Mouse (Mus musculus): ENCODE measurements around the gene Zp3r. TPM values are rescaled to one million over a fixed set of nuclear protein-coding genes. Genes with fewer than 3 reads are reported as not detected.

The Zp3r gene
- polyA plus RNA-seq, 1 experiment: 0.19 TPM

Other genes with a start within 250 kb of the Zp3r start
- gene Cd55b, start 206.6 kb downstream of the Zp3r start, polyA plus RNA-seq (2012; rRNA removed): 0.18 and 0.84 TPM in 2 replicates
- gene Cd55, start 166.9 kb downstream of the Zp3r start, polyA plus RNA-seq (2012; rRNA removed): 6.9 and 12.8 TPM in 2 replicates
- 337 and 541 TPM in 2 replicates for gene C4bp, start 32.0 kb upstream of the Zp3r start, polyA plus RNA-seq (2012; rRNA removed)
- gene Gm29427, start 86.2 kb upstream of the Zp3r start, polyA plus RNA-seq (2012; rRNA removed): 0.08 and 0.18 TPM in 2 replicates
- gene Yod1, start 87.7 kb upstream of the Zp3r start, polyA plus RNA-seq (2012; rRNA removed): 1.6 and 1.8 TPM in 2 replicates
- gene Pfkfb2, start 99.6 kb upstream of the Zp3r start, polyA plus RNA-seq (2012; rRNA removed): 16.2 and 20.6 TPM in 2 replicates
- gene AA986860, start 102.4 kb upstream of the Zp3r start, polyA plus RNA-seq (2012; rRNA removed): 1.4 and 1.9 TPM in 2 replicates
- 0.81 and 1.1 TPM in 2 replicates for gene Fcamr, start 171.3 kb upstream of the Zp3r start, polyA plus RNA-seq (2012; rRNA removed)
- gene Pigr, start 197.1 kb upstream of the Zp3r start, polyA plus RNA-seq (2012; rRNA removed): 0.28 and 0.70 TPM in 2 replicates
- gene Fcmr, start 236.0 kb upstream of the Zp3r start, polyA plus RNA-seq (2012; rRNA removed): 8.5 and 9.5 TPM in 2 replicates